Comparison of ENCODE assay signal across 2 mouse cellular contexts in the genomic region with DNA sequence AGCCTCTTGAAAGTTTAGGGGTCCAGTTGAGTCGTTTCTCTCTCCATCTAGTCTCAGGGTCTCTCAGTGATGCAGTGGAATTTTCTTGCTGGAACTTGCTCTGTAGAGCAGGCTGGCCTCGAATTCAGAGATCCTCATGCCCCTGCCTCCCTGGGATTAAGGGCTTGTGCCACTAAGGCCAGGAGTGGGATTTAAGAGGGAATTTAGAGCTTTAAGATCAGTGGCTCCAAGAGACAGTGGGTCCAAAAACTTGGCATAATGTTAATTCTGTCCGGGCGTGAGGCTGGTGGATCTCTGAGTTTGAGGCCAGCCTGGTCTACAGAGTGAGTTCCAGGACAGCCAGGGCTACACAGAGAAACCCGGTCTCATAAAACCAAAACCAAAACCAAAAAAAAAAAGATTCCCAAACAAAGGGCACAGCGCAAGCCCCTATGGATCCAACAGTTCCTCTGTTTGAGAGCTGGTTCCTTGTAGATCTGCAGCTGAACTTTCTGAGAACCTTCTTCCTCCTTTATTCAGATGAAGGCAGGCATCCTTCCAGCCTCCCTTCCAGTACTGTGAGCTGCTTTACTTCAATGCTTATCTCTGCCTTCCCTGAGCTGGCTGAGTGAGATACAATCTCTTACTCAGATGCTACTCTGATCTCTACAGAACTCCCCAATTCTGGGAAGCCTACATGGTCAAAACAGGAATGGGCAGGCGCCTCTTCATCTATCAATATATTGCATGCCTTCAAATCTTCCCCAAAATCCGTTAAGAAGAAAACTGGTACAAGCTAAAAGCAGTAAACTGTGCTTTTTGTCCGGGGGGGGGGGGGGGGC.
TF ChIP-seq lines count a peak whose summit lies in the region.

No protein-coding gene starts in this region.

TF ChIP-seq in CH12.LX, 34 proteins besides CTCF, POLR2A, EP300 and RAD21:
- TF ChIP-seq CHD2 (IDR thresholded peaks at IDR 0.05; ENCODE audit: low read length) = no peak
- TF ChIP-seq BHLHE40 (IDR thresholded peaks at IDR 0.05; ENCODE audit: low read depth, low read length) = no peak
- TF ChIP-seq POLR2AphosphoS2 (IDR thresholded peaks at IDR 0.05; ENCODE audit: low read depth, low read length) = no peak
- TF ChIP-seq E2F4 (IDR thresholded peaks at IDR 0.05; ENCODE audit: insufficient replicate concordance, low read depth, low read length) = no peak
- no peak for TF ChIP-seq USF1 (IDR thresholded peaks at IDR 0.05; ENCODE audit: low read depth, low read length)
- TF ChIP-seq TBP (conservative IDR thresholded peaks at IDR 0.05; ENCODE audit: low read depth, low read length) = no peak
- no peak for TF ChIP-seq JUND (conservative IDR thresholded peaks at IDR 0.05; ENCODE audit: low read depth, low read length)
- TF ChIP-seq MYC (IDR thresholded peaks at IDR 0.05; ENCODE audit: low read depth, low read length) = no peak
- no peak for TF ChIP-seq MAX (IDR thresholded peaks at IDR 0.05; ENCODE audit: low read length)
- TF ChIP-seq CHD1 (IDR thresholded peaks at IDR 0.05; ENCODE audit: low read depth, low read length) = no peak
- TF ChIP-seq NRF1 (IDR thresholded peaks at IDR 0.05; ENCODE audit: low read depth, low read length) = no peak
- no peak for TF ChIP-seq ZNF384 (IDR thresholded peaks at IDR 0.05; ENCODE audit: low read depth, low read length)
- TF ChIP-seq SIN3A (IDR thresholded peaks at IDR 0.05; ENCODE audit: low read length) = no peak
- no peak for TF ChIP-seq PAX5 (IDR thresholded peaks at IDR 0.05; ENCODE audit: low read length)
- TF ChIP-seq GABPA (IDR thresholded peaks at IDR 0.05; ENCODE audit: insufficient replicate concordance, low read depth, low read length) = no peak
- no peak for TF ChIP-seq NELFE (IDR thresholded peaks at IDR 0.05; ENCODE audit: low read depth, low read length)
- TF ChIP-seq MEF2A (IDR thresholded peaks at IDR 0.05; ENCODE audit: borderline replicate concordance, low read depth, low read length) = no peak
- no peak for TF ChIP-seq ZMIZ1 (IDR thresholded peaks at IDR 0.05; ENCODE audit: low read depth, low read length)
- no peak for TF ChIP-seq ETS1 (conservative IDR thresholded peaks at IDR 0.05; ENCODE audit: low read depth, low read length)
- no peak for TF ChIP-seq ZKSCAN1 (IDR thresholded peaks at IDR 0.05; ENCODE audit: borderline replicate concordance, low read depth, low read length)

TF ChIP-seq in MEL, 35 proteins besides CTCF, POLR2A, EP300 and RAD21:
- peak; percentile 70 for TF ChIP-seq ETS1 (IDR thresholded peaks at IDR 0.05; ENCODE audit: low read depth, low read length)
- peak; percentile 83 for TF ChIP-seq GATA1 (IDR thresholded peaks at IDR 0.05; ENCODE audit: low read depth, low read length)
- 0 out of 2 replicates have a peak, but pooled peaks have one; percentile 3 for TF ChIP-seq TCF12 (IDR thresholded peaks at IDR 0.05; ENCODE audit: low read depth, low read length)
- no peak for TF ChIP-seq POLR2AphosphoS2 (IDR thresholded peaks at IDR 0.05; ENCODE audit: low read length)
